Mouse (Mus musculus) gastrocnemius, postnatal 10 days (tissue): Measurements from ENCODE around the gene Rnf11. TPM values are rescaled to one million over a fixed set of nuclear protein-coding genes. Genes with fewer than 3 reads are reported as not detected.

Source experiments
- DNase-seq: peaks from one replicate; pipeline ENCODE4 v3.0.0; 2021; ENCODE audit warnings: mixed read lengths
- long read RNA-seq, 2 experiments: library from polyadenylated mRNA; stranded (forward); transcript quantifications; one replicate each; pipeline ENCODE4 v2.0.0; 2021
- total RNA-seq, 2 experiments: library from RNA; stranded (reverse); gene quantifications; 2 replicates each; pipeline ENCODE4 v1.2.3; 2021

Rnf11 gene
- 10 to 100 TPM; 91.5 to 96.9 TPM for total RNA-seq
- long read RNA-seq, experiment 1, full-length matches to known transcripts, result 172 of 178 reads
- long read RNA-seq, experiment 1, partial matches to known transcripts, result 1 of 178 reads
- long read RNA-seq, experiment 1, other reads (novel, unspliced or antisense), result 5 of 178 reads
- long read RNA-seq, experiment 2, full-length matches to known transcripts, result 160 of 170 reads
- long read RNA-seq, experiment 2, partial matches to known transcripts, result 1 of 170 reads
- long read RNA-seq, experiment 2, other reads (novel, unspliced or antisense), result 9 of 170 reads

GRCm38 (mm10) chr4:109484621-109485020, at the start of gene Rnf11:
TSS of gene Rnf11 (minus strand) at chr4:109484728.
- DNase-seq, result no peak

GRCm38 (mm10) chr4:109531111-109531510, 46.6 kb upstream of the Rnf11 start, which contains the start of gene 4930522H14Rik:
TSS of gene 4930522H14Rik (minus strand) at chr4:109531297.
- no peak for DNase-seq

- no peak for DNase-seq
These were observed 45.8 kb upstream of the Rnf11 start for GRCm38 (mm10) chr4:109530245-109530816.

GRCm38 (mm10) chr4:109504885-109505284, 20.4 kb upstream of the Rnf11 start:
- peak; percentile 21 for DNase-seq

- DNase-seq, result no peak
These were observed 13.9 kb upstream of the Rnf11 start for GRCm38 (mm10) chr4:109498476-109498875.

GRCm38 (mm10) chr4:109493581-109493980, 9.1 kb upstream of the Rnf11 start:
- DNase-seq, result no peak

- no peak for DNase-seq
These were observed 4.3 kb upstream of the Rnf11 start for GRCm38 (mm10) chr4:109488812-109489211.

- no peak for DNase-seq
These were observed 1.8 kb downstream of the Rnf11 start for GRCm38 (mm10) chr4:109482701-109483100.

- DNase-seq, result no peak
These were observed 3.1 kb downstream of the Rnf11 start for GRCm38 (mm10) chr4:109481424-109481823.

GRCm38 (mm10) chr4:109477454-109477853, 7.1 kb downstream of the Rnf11 start:
- no peak for DNase-seq

GRCm38 (mm10) chr4:109476554-109477014, 7.9 kb downstream of the Rnf11 start:
- DNase-seq, result peak; percentile 95

- peak; percentile 63 for DNase-seq
These were observed 8.7 kb downstream of the Rnf11 start for GRCm38 (mm10) chr4:109475577-109476553.

- no peak for DNase-seq
These were observed 9.4 kb downstream of the Rnf11 start for GRCm38 (mm10) chr4:109475078-109475477.

- DNase-seq, result no peak
These were observed 12.0 kb downstream of the Rnf11 start for GRCm38 (mm10) chr4:109472566-109472965.

- no peak for DNase-seq
These were observed 12.9 kb downstream of the Rnf11 start for GRCm38 (mm10) chr4:109471606-109472005.

- DNase-seq, result no peak
These were observed 16.8 kb downstream of the Rnf11 start for GRCm38 (mm10) chr4:109467687-109468086.

- DNase-seq, result no peak
These were observed 20.6 kb downstream of the Rnf11 start for GRCm38 (mm10) chr4:109463892-109464291.

- no peak for DNase-seq
These were observed 23.9 kb downstream of the Rnf11 start for GRCm38 (mm10) chr4:109460421-109461179.

GRCm38 (mm10) chr4:109456821-109457220, 27.7 kb downstream of the Rnf11 start:
- no peak for DNase-seq

GRCm38 (mm10) chr4:109448531-109448930, 36.0 kb downstream of the Rnf11 start:
- no peak for DNase-seq

- DNase-seq, result no peak
These were observed 38.6 kb downstream of the Rnf11 start for GRCm38 (mm10) chr4:109445956-109446355.

GRCm38 (mm10) chr4:109445397-109445796, 39.1 kb downstream of the Rnf11 start:
- DNase-seq, result no peak
